Mouse (Mus musculus): ENCODE measurements around the gene Olfr706.

GRCm38 (mm10) chr7:106833793-106834192 is 54.2 kb downstream of the Olfr706 start, which contains the start of gene Olfr702:
- TF ChIP-seq EP300 (IDR thresholded peaks at IDR 0.05; ENCODE audit: insufficient read depth, low read depth, low read length) (no peak), CTCF (IDR thresholded peaks at IDR 0.05; ENCODE audit: low read depth, low read length) (no peak)

Measured in ES-Bruce4 (cell line).